Mouse (Mus musculus) inflammation-experienced regulatory T-cells, adult 16 weeks (primary cell): ENCODE data around the gene Polrmt. TPM values are rescaled to one million over a fixed set of nuclear protein-coding genes. Genes with fewer than 3 reads are reported as not detected.

Experiments used
- polyA plus RNA-seq: library from polyadenylated mRNA; unstranded; fragments of 100-300 nt; shearing (Covaris generic); gene quantifications from one replicate; pipeline ENCODE4 v1.2.1, GENCODE M21; 2017

Gene Polrmt
- polyA plus RNA-seq, result 58.1 TPM

GRCm38 (mm10) chr10:79745898-79746773 is at the start of gene Polrmt:
Polrmt (minus strand) TSS chr10:79746581.

GRCm38 (mm10) chr10:79793051-79793737 is 46.8 kb upstream of the Polrmt start, which contains the start of gene Palm:
Palm (plus strand) TSS chr10:79793572.

GRCm38 (mm10) chr10:79790861-79791260 is 44.5 kb upstream of the Polrmt start, which contains the start of gene Prss57:
Prss57 (minus strand) TSS chr10:79790961.

GRCm38 (mm10) chr10:79777103-79777531 is 30.7 kb upstream of the Polrmt start, which contains the start of gene Fstl3:
Fstl3 (plus strand) TSS chr10:79777272.

GRCm38 (mm10) chr10:79766508-79767325 is 20.3 kb upstream of the Polrmt start, which contains the start of gene Rnf126:
Rnf126 (minus strand) TSS chr10:79766952.

GRCm38 (mm10) chr10:79754856-79755516 is 8.6 kb upstream of the Polrmt start, which contains the start of gene Fgf22:
Fgf22 (plus strand) TSS chr10:79755076.

GRCm38 (mm10) chr10:79716254-79716987 is 30.0 kb downstream of the Polrmt start, which contains the start of gene Hcn2:
Hcn2 (plus strand) TSS chr10:79716634.

GRCm38 (mm10) chr10:79704065-79704969 is 42.1 kb downstream of the Polrmt start, which contains the start of gene Bsg:
Bsg (plus strand) TSS chr10:79704491.

GRCm38 (mm10) chr10:79688720-79689119 is 57.7 kb downstream of the Polrmt start, which contains the start of gene Gzmm:
Gzmm (plus strand) TSS chr10:79689020.

Other genes with a start within 250 kb of the Polrmt start
- gene Plpp2, start 212.8 kb downstream of the Polrmt start, polyA plus RNA-seq, result 4.6 TPM
- gene Mier2, start 191.4 kb downstream of the Polrmt start, polyA plus RNA-seq, result 45.2 TPM
- gene Theg, start 159.2 kb downstream of the Polrmt start, polyA plus RNA-seq, result not detected
- gene C2cd4c, start 132.6 kb downstream of the Polrmt start, polyA plus RNA-seq, result not detected
- gene Shc2, start 108.7 kb downstream of the Polrmt start, polyA plus RNA-seq, result not detected
- not detected for gene Odf3l2, start 100.8 kb downstream of the Polrmt start, polyA plus RNA-seq
- 0.65 TPM for gene Madcam1, start 82.0 kb downstream of the Polrmt start, polyA plus RNA-seq
- 48.4 TPM for gene Tpgs1, start 77.2 kb downstream of the Polrmt start, polyA plus RNA-seq
- 23.4 TPM for gene Cdc34, start 64.4 kb downstream of the Polrmt start, polyA plus RNA-seq
- 1.0 TPM for gene Gzmm, start 57.6 kb downstream of the Polrmt start, polyA plus RNA-seq
- gene Bsg, start 42.1 kb downstream of the Polrmt start, polyA plus RNA-seq, result 300 TPM
- gene Hcn2, start 29.9 kb downstream of the Polrmt start, polyA plus RNA-seq, result not detected
- gene Fgf22, start 8.5 kb upstream of the Polrmt start, polyA plus RNA-seq, result not detected
- gene Rnf126, start 20.4 kb upstream of the Polrmt start, polyA plus RNA-seq, result 8.7 TPM
- gene Fstl3, start 30.7 kb upstream of the Polrmt start, polyA plus RNA-seq, result 0.68 TPM
- gene Prss57, start 44.4 kb upstream of the Polrmt start, polyA plus RNA-seq, result not detected
- gene Palm, start 47.0 kb upstream of the Polrmt start, polyA plus RNA-seq, result 0.30 TPM
- gene Misp, start 74.4 kb upstream of the Polrmt start, polyA plus RNA-seq, result not detected
- 375 TPM for gene Ptbp1, start 107.8 kb upstream of the Polrmt start, polyA plus RNA-seq
- gene Prtn3, start 127.9 kb upstream of the Polrmt start, polyA plus RNA-seq, result not detected
- gene Plppr3, start 128.1 kb upstream of the Polrmt start, polyA plus RNA-seq, result 4.9 TPM
- gene Elane, start 139.7 kb upstream of the Polrmt start, polyA plus RNA-seq, result not detected
- gene Cfd, start 144.3 kb upstream of the Polrmt start, polyA plus RNA-seq, result not detected
- 31.2 TPM for gene Med16, start 162.3 kb upstream of the Polrmt start, polyA plus RNA-seq
- gene Gm26602, start 164.3 kb upstream of the Polrmt start, polyA plus RNA-seq, result 11.2 TPM
- 0.39 TPM for gene Kiss1r, start 170.4 kb upstream of the Polrmt start, polyA plus RNA-seq
- 217 TPM for gene R3hdm4, start 174.6 kb upstream of the Polrmt start, polyA plus RNA-seq
- 9.9 TPM for gene Arid3a, start 180.5 kb upstream of the Polrmt start, polyA plus RNA-seq
- 83.7 TPM for gene Wdr18, start 213.6 kb upstream of the Polrmt start, polyA plus RNA-seq
- not detected for gene Grin3b, start 224.1 kb upstream of the Polrmt start, polyA plus RNA-seq
- 5.5 TPM for gene Tmem259, start 237.7 kb upstream of the Polrmt start, polyA plus RNA-seq
- 1,187 TPM for gene Cnn2, start 242.0 kb upstream of the Polrmt start, polyA plus RNA-seq
- gene Abca7, start 249.9 kb upstream of the Polrmt start, polyA plus RNA-seq, result 71.9 TPM